Mouse (Mus musculus) midbrain, embryonic 16.5 days (tissue): ENCODE results near the gene Sema6b. TPM values are rescaled to one million over a fixed set of nuclear protein-coding genes. Genes with fewer than 3 reads are reported as not detected.

ENCODE experiments used
- ATAC-seq: fragments of 200-750 bp; cut with Nextera tagmentation; 2 replicates; pipeline ENCODE4 v1.8.0; 2017; ENCODE audit warnings: moderate TSS enrichment
- H3K27ac ChIP-seq: fragments of 300-500 bp; sonication (generic); 2 replicates; pipeline ENCODE4 v1.5.1; 2014; ENCODE audit warnings: mild to moderate bottlenecking, low read length, mixed read lengths
- H3K27me3 ChIP-seq: fragments of 300-500 bp; sonication (generic); 2 replicates; pipeline ENCODE4 v1.6.1; 2014; ENCODE audit warnings: low read depth, low read length, mixed read lengths; ENCODE audit not compliant: control insufficient read depth, insufficient read depth
- H3K36me3 ChIP-seq: fragments of 300-500 bp; sonication (generic); 2 replicates; pipeline ENCODE4 v1.6.1; 2014; ENCODE audit warnings: mild to moderate bottlenecking, low read length, moderate library complexity, mixed read lengths; ENCODE audit not compliant: control insufficient read depth, insufficient read depth
- H3K4me1 ChIP-seq: fragments of 300-500 bp; sonication (generic); 2 replicates; pipeline ENCODE4 v1.6.1; 2014; ENCODE audit warnings: mild to moderate bottlenecking, low read length, mixed read lengths; ENCODE audit not compliant: control insufficient read depth, insufficient read depth
- H3K4me2 ChIP-seq: fragments of 300-500 bp; sonication (generic); 2 replicates; pipeline ENCODE4 v1.6.1; 2014; ENCODE audit warnings: mild to moderate bottlenecking, low read length, mixed read lengths
- H3K4me3 ChIP-seq: fragments of 300-500 bp; sonication (generic); 2 replicates; pipeline ENCODE4 v1.5.1; 2014; ENCODE audit warnings: low read depth, mild to moderate bottlenecking, low read length, moderate library complexity, mixed read lengths
- H3K9ac ChIP-seq: fragments of 300-500 bp; sonication (generic); 2 replicates; pipeline ENCODE4 v1.6.1; 2014; ENCODE audit warnings: low read depth, low read length, mixed read lengths
- H3K9me3 ChIP-seq: fragments of 300-500 bp; sonication (generic); replicated peaks from 2 replicates; pipeline ENCODE4 v1.6.1; 2014; ENCODE audit warnings: mild to moderate bottlenecking, low read length, mixed read lengths; ENCODE audit not compliant: control insufficient read depth, poor library complexity, severe bottlenecking
- WGBS: fragments of 180-500 bp; shearing (Covaris S2); extraction: QIAGEN DNeasy Blood & Tissue Kit; methylation state at CpG from one replicate; pipeline ENCODE4 v1.1.7; 2014; 5-methylcytosine and 5-hydroxymethylcytosine counted together
- polyA plus RNA-seq: library from polyadenylated mRNA; unstranded; fragments of >200 nt; fragmentation: Nextera tagmentation; extraction: Ambion mirVana; gene quantifications from 2 replicates; pipeline ENCODE4 v1.2.1, GENCODE M21; 2015

Sema6b gene
- polyA plus RNA-seq, 1 experiment from 2014 or later: 13.2 TPM

GRCm38 (mm10) chr17:56136558-56136957 is 3.6 kb downstream of the Sema6b start:
- H3K36me3 ChIP-seq: no peaks in the 10 kb centered on the region; the same call in 1 of the 2 replicates
- no peaks in the 10 kb centered on the region for H3K27me3 ChIP-seq
- H3K4me1 ChIP-seq: peaks cover 29% of the 10 kb centered on the region
- ATAC-seq: no peak
- no peak overlapping the region for H3K27ac ChIP-seq
- H3K4me2 ChIP-seq: no peak overlapping the region
- H3K9ac ChIP-seq: no peak overlapping the region
- 85% methylated on average over 7 of the region's 7 CpGs for WGBS
- no peaks in the 10 kb centered on the region for H3K9me3 ChIP-seq
- H3K4me3 ChIP-seq: no peak overlapping the region

GRCm38 (mm10) chr17:56134463-56134971 is 5.6 kb downstream of the Sema6b start:
- Histone ChIP-seq H3K4me3 (no peak overlapping the region), H3K27ac (no peak overlapping the region), H3K36me3 (peaks cover 15% of the 10 kb centered on the region), H3K4me1 (peaks cover 23% of the 10 kb centered on the region), H3K4me2 (peak overlapping the region; percentile 22), H3K9ac (no peak overlapping the region), H3K27me3 (no peaks in the 10 kb centered on the region), H3K9me3 (no peaks in the 10 kb centered on the region)
- WGBS: 3% methylated on average over 27 of the region's 27 CpGs
- no peak for ATAC-seq

GRCm38 (mm10) chr17:56133457-56134363 is 6.4 kb downstream of the Sema6b start:
- H3K4me2 ChIP-seq: peak overlapping the region; percentile 22; the same call in 1 of the 2 replicates
- H3K36me3 ChIP-seq: peaks cover 15% of the 10 kb centered on the region
- peaks cover 20% of the 10 kb centered on the region for H3K4me1 ChIP-seq
- no peak overlapping the region; the same call in 1 of the 2 replicates for H3K27ac ChIP-seq
- 17% methylated on average over 20 of the region's 21 CpGs for WGBS
- H3K4me3 ChIP-seq: no peak overlapping the region
- no peaks in the 10 kb centered on the region for H3K9me3 ChIP-seq
- no peaks in the 10 kb centered on the region for H3K27me3 ChIP-seq
- no peak overlapping the region for H3K9ac ChIP-seq
- no peak for ATAC-seq

GRCm38 (mm10) chr17:56132661-56133060 is 7.5 kb downstream of the Sema6b start:
- WGBS: 6% methylated on average over 14 of the region's 14 CpGs
- H3K9me3 ChIP-seq: no peaks in the 10 kb centered on the region
- H3K4me2 ChIP-seq: peak overlapping the region; percentile 25; the same call in 1 of the 2 replicates
- H3K36me3 ChIP-seq: peaks cover 18% of the 10 kb centered on the region
- peaks cover 10% of the 10 kb centered on the region for H3K4me1 ChIP-seq
- H3K4me3 ChIP-seq: no peak overlapping the region
- no peaks in the 10 kb centered on the region for H3K27me3 ChIP-seq
- no peak overlapping the region for H3K9ac ChIP-seq
- no peak overlapping the region for H3K27ac ChIP-seq
- no peak for ATAC-seq

GRCm38 (mm10) chr17:56131814-56132213 is 8.3 kb downstream of the Sema6b start:
- WGBS: 44% methylated on average over 7 of the region's 7 CpGs
- peaks cover 7% of the 10 kb centered on the region for H3K4me1 ChIP-seq
- ATAC-seq: no peak
- H3K4me3 ChIP-seq: no peak overlapping the region
- H3K27me3 ChIP-seq: no peaks in the 10 kb centered on the region
- H3K27ac ChIP-seq: no peak overlapping the region
- H3K4me2 ChIP-seq: no peak overlapping the region
- H3K36me3 ChIP-seq: peaks cover 26% of the 10 kb centered on the region
- no peak overlapping the region for H3K9ac ChIP-seq
- H3K9me3 ChIP-seq: no peaks in the 10 kb centered on the region

GRCm38 (mm10) chr17:56131136-56131535 is 9.0 kb downstream of the Sema6b start:
- no peaks in the 10 kb centered on the region for H3K9me3 ChIP-seq
- WGBS: 89% methylated on average over 10 of the region's 10 CpGs
- H3K4me1 ChIP-seq: peaks cover 7% of the 10 kb centered on the region
- H3K4me3 ChIP-seq: no peak overlapping the region
- H3K4me2 ChIP-seq: no peak overlapping the region
- no peaks in the 10 kb centered on the region; the same call in 1 of the 2 replicates for H3K27me3 ChIP-seq
- H3K36me3 ChIP-seq: peaks cover 32% of the 10 kb centered on the region
- ATAC-seq: no peak
- no peak overlapping the region for H3K9ac ChIP-seq
- H3K27ac ChIP-seq: no peak overlapping the region

- Histone ChIP-seq H3K27ac (no peak overlapping the region), H3K4me2 (no peak overlapping the region), H3K9ac (no peak overlapping the region), H3K9me3 (no peaks in the 10 kb centered on the region), H3K27me3 (peaks cover 10% of the 10 kb centered on the region), H3K4me1 (no peaks in the 10 kb centered on the region), H3K4me3 (no peak overlapping the region), H3K36me3 (peaks cover 53% of the 10 kb centered on the region)
- no peak for ATAC-seq
- 82% methylated on average over 15 of the region's 15 CpGs for WGBS
These were observed 11.9 kb downstream of the Sema6b start for GRCm38 (mm10) chr17:56128246-56128645.

GRCm38 (mm10) chr17:56126175-56126574 is 14.0 kb downstream of the Sema6b start:
- WGBS: 74% methylated on average over 11 of the region's 11 CpGs
- no peak overlapping the region for H3K9ac ChIP-seq
- no peaks in the 10 kb centered on the region for H3K4me1 ChIP-seq
- peaks cover 24% of the 10 kb centered on the region for H3K27me3 ChIP-seq
- no peak overlapping the region for H3K27ac ChIP-seq
- no peak overlapping the region for H3K4me2 ChIP-seq
- H3K36me3 ChIP-seq: peaks cover 60% of the 10 kb centered on the region
- no peak for ATAC-seq
- no peak overlapping the region for H3K4me3 ChIP-seq
- peaks cover 10% of the 10 kb centered on the region; the same call in 1 of the 2 replicates for H3K9me3 ChIP-seq

- Histone ChIP-seq H3K9ac (no peak overlapping the region), H3K36me3 (peaks cover 51% of the 10 kb centered on the region), H3K4me1 (0 out of 2 replicates have a peak, but pooled peaks cover 3% of the 10 kb centered on the region), H3K4me3 (no peak overlapping the region), H3K27me3 (peaks cover 33% of the 10 kb centered on the region), H3K27ac (no peak overlapping the region), H3K4me2 (no peak overlapping the region), H3K9me3 (peaks cover 10% of the 10 kb centered on the region; the same call in 1 of the 2 replicates)
- ATAC-seq: no peak
- WGBS: 77% methylated on average over 4 of the region's 4 CpGs
These were observed 14.9 kb downstream of the Sema6b start for GRCm38 (mm10) chr17:56125276-56125630.
